Mouse (Mus musculus): ENCODE results near the gene Sar1b. TPM values are rescaled to one million over a fixed set of nuclear protein-coding genes. Genes with fewer than 3 reads are reported as not detected.
A peak's percentile ranks its signal among the peaks of the same experiment; 100 is the strongest.
"Not testable (repeated sequence)": the region's sequence is repeated elsewhere in the genome, so short reads cannot be mapped to it uniquely, and the experiment has no call there.

Gene Sar1b
- polyA plus RNA-seq, 1 experiment, result 9.3 TPM

DNA sequence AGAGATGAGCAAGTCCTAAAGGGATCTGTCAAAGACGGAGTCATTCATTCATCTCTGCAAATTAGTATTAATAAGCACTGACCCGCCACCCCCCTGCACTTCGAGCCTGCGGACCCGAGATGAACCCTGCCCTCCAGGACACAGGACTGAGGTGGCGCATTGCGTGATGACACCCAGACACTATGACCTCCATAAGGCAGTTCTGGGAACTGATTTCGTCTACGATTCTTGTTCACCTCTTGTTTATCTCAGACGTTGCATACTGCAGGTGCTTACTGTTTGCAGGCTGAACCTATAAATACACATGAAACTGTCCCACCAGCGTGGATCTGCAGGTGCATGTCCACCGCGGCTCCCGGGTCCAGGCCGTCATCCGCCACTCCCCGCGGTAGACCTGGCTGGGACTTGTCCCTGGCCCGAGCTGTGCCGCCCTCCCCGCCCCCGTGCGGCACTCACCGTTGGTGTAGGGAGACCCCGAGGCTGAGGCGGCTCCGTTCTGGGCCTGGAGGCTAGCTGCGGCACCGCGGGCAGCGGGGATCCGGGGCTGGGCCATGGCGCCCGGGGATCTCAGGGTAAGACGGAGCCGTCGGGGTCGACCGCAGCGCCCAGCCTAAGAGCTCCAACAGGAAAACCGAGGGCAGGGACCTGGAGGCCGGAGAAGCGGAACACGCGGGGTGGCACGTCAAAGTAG is 7.7 kb upstream of the Sar1b start:
- H3K27ac ChIP-seq (ENCODE audit: control insufficient read depth, insufficient read depth, low read depth, low read length, poor library complexity), result peak overlapping the region; percentile 83

DNA sequence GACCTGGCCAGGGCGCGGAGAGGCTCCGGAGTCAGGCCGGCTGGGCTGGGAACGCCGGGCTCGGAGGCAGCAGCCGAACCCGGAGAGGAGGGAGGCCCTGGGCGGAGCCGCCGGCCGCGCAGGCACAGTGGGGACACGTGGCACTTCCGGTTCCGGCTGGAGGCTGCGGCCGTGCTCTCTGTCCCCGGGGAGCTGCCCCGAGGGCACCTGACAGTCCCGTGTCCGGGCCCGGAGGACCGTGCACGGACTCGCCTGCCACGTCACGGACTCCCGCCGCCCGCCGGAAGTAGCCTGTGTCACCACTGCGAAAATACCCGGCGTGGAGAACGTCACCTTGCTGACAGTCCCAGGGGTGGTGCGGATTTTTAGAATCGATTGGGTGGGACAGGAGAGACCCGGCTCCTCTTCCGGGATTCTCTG is 7.1 kb upstream of the Sar1b start:
- no peaks in the 10 kb centered on the region; the same call in 1 of the 2 replicates for H3K4me1 ChIP-seq (ENCODE audit: control insufficient read depth, insufficient read depth, low read length)
- H3K4me3 ChIP-seq (replicated peaks; ENCODE audit: control insufficient read depth, low read depth, low read length), result peak overlapping the region; percentile 98
- under 1% methylated on average over 41 of the region's 41 CpGs for WGBS
- TF ChIP-seq POLR2A (IDR thresholded peaks at IDR 0.05; ENCODE audit: borderline replicate concordance, control insufficient read depth, low read depth, low read length) (peak; percentile 88; the same call in 1 of the 2 replicates), CTCF (IDR thresholded peaks at IDR 0.05; ENCODE audit: control insufficient read depth, insufficient read depth, low read length) (no peak)
- H3K27ac ChIP-seq (ENCODE audit: control insufficient read depth, insufficient read depth, low read depth, low read length, poor library complexity), result peak overlapping the region; percentile 83

More for the DNA sequence above, 7.7 kb upstream of the Sar1b start:
- Histone ChIP-seq H3K4me3 (replicated peaks; ENCODE audit: control insufficient read depth, low read depth, low read length) (peak overlapping the region; percentile 98), H3K4me1 (ENCODE audit: control insufficient read depth, insufficient read depth, low read length) (no peaks in the 10 kb centered on the region; the same call in 1 of the 2 replicates)
- TF ChIP-seq POLR2A (IDR thresholded peaks at IDR 0.05; ENCODE audit: borderline replicate concordance, control insufficient read depth, low read depth, low read length) (no peak), CTCF (IDR thresholded peaks at IDR 0.05; ENCODE audit: control insufficient read depth, insufficient read depth, low read length) (no peak)
- 2% methylated on average over 46 of the region's 46 CpGs for WGBS

DNA sequence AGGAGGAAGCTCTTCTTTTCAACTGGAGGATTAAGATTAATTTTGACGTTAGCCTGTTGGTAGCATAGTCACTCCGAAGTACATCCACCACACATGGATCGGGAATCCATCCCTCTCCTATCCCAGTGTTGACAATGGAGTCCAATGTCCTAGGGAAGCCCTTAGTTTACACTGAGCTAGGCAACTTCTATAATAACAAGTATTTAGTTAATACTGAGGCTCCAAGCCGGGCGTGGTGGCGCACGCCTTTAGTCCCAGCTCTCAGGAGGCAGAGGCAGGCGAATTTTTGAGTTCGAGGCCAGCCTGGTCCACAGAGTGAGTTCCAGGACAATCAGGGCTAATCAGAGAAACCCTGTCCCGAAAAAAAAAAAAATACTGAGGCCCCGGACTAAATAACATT is 6.5 kb upstream of the Sar1b start:
- WGBS, result 75% methylated on average over 11 of the region's 11 CpGs
- Histone ChIP-seq H3K27ac (ENCODE audit: control insufficient read depth, insufficient read depth, low read depth, low read length, poor library complexity) (peak overlapping the region; percentile 83; the same call in 1 of the 2 replicates), H3K4me3 (replicated peaks; ENCODE audit: control insufficient read depth, low read depth, low read length) (peak overlapping the region; percentile 98), H3K4me1 (ENCODE audit: control insufficient read depth, insufficient read depth, low read length) (no peaks in the 10 kb centered on the region; the same call in 1 of the 2 replicates)
- TF ChIP-seq POLR2A (IDR thresholded peaks at IDR 0.05; ENCODE audit: borderline replicate concordance, control insufficient read depth, low read depth, low read length), result no peak
- no peak for TF ChIP-seq CTCF (IDR thresholded peaks at IDR 0.05; ENCODE audit: control insufficient read depth, insufficient read depth, low read length)

DNA sequence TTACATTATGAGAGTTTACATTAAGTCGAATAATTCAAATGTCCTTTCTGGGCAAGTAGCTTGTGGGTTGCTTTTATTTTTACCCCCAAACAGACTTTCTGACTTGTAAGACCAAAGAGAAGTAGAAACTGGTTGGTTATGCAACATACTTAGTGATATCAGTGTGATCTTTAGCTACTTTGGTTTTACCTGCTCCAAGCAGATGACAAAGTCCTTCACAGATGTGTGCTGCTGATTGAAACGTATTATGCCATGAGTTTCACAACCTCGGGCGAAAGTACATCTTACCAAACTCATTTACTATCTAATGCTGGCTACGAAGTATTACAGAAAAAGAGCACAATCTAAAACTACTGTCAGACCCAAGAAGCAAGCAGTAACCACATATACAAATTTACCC is 5.9 kb upstream of the Sar1b start:
- Histone ChIP-seq H3K4me3 (replicated peaks; ENCODE audit: control insufficient read depth, low read depth, low read length) (no peak overlapping the region), H3K4me1 (ENCODE audit: control insufficient read depth, insufficient read depth, low read length) (no peaks in the 10 kb centered on the region; the same call in 1 of the 2 replicates), H3K27ac (ENCODE audit: control insufficient read depth, insufficient read depth, low read depth, low read length, poor library complexity) (no peak overlapping the region)
- WGBS, result 32% methylated on average over 5 of the region's 5 CpGs
- TF ChIP-seq CTCF (IDR thresholded peaks at IDR 0.05; ENCODE audit: control insufficient read depth, insufficient read depth, low read length) (no peak), POLR2A (IDR thresholded peaks at IDR 0.05; ENCODE audit: borderline replicate concordance, control insufficient read depth, low read depth, low read length) (no peak)

DNA sequence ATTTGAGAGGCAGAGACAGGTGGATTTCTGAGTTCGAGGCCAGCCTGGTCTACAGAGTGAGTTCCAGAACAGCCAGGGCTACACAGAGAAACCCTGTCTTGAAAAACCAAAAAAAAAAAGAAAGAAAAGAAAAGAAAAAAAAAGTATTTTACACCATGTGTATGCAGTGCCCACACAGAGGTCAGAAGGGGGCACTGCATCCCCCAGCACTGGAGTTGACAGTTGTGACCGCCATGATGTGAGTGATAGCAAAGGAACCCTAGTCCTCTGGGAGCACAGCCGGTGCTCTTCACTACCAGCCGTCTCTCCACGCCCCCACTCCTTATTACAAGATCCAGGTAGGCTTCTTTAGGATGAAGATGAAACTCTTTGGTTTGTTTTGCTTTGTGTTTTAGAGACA is 5.3 kb upstream of the Sar1b start:
- WGBS, result 88% methylated on average over 5 of the region's 5 CpGs
- H3K27ac ChIP-seq (ENCODE audit: control insufficient read depth, insufficient read depth, low read depth, low read length, poor library complexity); H3K4me3 ChIP-seq (replicated peaks; ENCODE audit: control insufficient read depth, low read depth, low read length); H3K4me1 ChIP-seq (ENCODE audit: control insufficient read depth, insufficient read depth, low read length): not testable (repeated sequence)

DNA sequence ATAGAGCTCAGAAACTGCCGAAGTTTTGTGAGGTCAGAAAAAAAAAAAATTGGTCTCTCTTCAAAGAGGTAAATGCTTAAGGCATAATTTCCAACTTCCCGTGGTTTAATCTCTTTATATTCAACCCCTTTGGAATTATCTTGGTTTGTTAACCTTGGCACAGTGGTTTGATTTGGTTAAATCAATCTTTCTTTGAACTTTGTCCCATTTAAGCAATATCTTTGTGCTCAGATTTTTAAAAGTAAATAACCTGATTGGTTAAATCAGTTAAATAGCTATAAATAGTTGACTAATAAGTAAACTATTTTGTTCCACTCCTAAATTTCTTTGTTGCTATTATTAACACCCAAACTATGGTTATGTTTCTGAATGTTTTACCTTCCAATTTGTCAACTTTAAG is 4.2 kb upstream of the Sar1b start:
- Histone ChIP-seq H3K4me3 (replicated peaks; ENCODE audit: control insufficient read depth, low read depth, low read length) (no peak overlapping the region), H3K4me1 (ENCODE audit: control insufficient read depth, insufficient read depth, low read length) (no peaks in the 10 kb centered on the region; the same call in 1 of the 2 replicates), H3K27ac (ENCODE audit: control insufficient read depth, insufficient read depth, low read depth, low read length, poor library complexity) (no peak overlapping the region)
- TF ChIP-seq CTCF (IDR thresholded peaks at IDR 0.05; ENCODE audit: control insufficient read depth, insufficient read depth, low read length) (no peak), POLR2A (IDR thresholded peaks at IDR 0.05; ENCODE audit: borderline replicate concordance, control insufficient read depth, low read depth, low read length) (no peak)
- 81% methylated on average over 2 of the region's 2 CpGs for WGBS

DNA sequence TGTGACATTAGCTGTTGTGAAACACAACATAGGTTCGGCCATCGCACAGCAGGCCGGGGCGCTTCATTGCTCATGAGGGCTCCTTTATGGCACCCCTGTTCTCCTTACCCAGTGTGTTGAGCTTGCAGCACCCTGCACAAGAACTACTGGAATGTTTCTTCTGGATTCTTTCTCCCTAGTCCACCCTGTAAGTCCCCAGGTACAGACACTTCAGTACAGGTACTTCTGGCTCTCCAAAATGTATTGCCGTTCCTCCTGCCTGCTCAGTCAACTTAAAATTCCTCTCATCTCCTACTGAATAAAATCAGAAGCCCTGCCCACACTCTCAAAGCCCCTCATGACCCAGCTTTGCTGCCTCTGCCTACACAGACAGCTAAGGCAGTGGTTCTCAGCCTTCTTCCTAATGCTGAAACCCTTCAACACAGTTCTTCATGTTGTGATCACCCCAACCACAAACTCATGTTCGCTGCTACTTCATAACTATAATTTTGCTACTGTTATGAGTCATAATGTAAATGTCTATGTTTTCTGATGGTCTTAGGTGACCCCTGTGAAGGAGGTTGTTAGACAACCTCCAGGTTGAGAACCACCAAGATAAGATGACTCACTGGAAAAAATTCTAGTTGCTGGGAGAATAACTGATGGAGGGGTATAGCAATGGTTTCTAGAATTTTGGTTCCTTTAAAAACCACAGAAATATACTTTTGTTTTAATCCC is 3.4 kb upstream of the Sar1b start:
- TF ChIP-seq CTCF (IDR thresholded peaks at IDR 0.05; ENCODE audit: control insufficient read depth, insufficient read depth, low read length), result no peak
- TF ChIP-seq POLR2A (IDR thresholded peaks at IDR 0.05; ENCODE audit: borderline replicate concordance, control insufficient read depth, low read depth, low read length), result no peak
- H3K27ac ChIP-seq (ENCODE audit: control insufficient read depth, insufficient read depth, low read depth, low read length, poor library complexity), result no peak overlapping the region
- WGBS, result 78% methylated on average over 6 of the region's 6 CpGs

DNA sequence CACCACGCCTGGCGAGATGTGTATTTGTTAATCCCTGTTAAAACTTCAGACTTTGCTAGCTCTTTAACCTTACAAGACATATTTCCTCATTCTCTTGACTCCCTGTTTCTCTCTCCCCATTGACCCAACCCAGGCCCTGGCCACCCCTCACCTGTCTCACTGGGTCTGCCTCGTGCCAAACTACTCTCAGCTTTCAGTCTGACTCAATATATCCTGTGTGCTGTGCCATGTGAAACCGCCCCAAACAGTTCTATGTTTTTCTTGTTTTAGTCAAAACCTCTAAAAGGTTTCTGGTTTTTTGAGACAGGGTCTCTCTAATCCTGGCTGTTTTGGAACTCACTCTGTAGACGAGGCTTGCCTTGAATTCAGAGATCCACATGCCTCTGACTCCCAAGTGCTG is 2.2 kb upstream of the Sar1b start:
- H3K4me1 ChIP-seq (ENCODE audit: control insufficient read depth, insufficient read depth, low read length), result no peaks in the 10 kb centered on the region; the same call in 1 of the 2 replicates
- no peak overlapping the region for H3K4me3 ChIP-seq (replicated peaks; ENCODE audit: control insufficient read depth, low read depth, low read length)
- no peak for TF ChIP-seq CTCF (IDR thresholded peaks at IDR 0.05; ENCODE audit: control insufficient read depth, insufficient read depth, low read length)
- no peak for TF ChIP-seq POLR2A (IDR thresholded peaks at IDR 0.05; ENCODE audit: borderline replicate concordance, control insufficient read depth, low read depth, low read length)
- no peak overlapping the region for H3K27ac ChIP-seq (ENCODE audit: control insufficient read depth, insufficient read depth, low read depth, low read length, poor library complexity)
- 66% methylated on average over 5 of the region's 5 CpGs for WGBS

More for the DNA sequence above, 3.4 kb upstream of the Sar1b start:
- Histone ChIP-seq H3K4me1 (ENCODE audit: control insufficient read depth, insufficient read depth, low read length) (no peaks in the 10 kb centered on the region; the same call in 1 of the 2 replicates), H3K4me3 (replicated peaks; ENCODE audit: control insufficient read depth, low read depth, low read length) (no peak overlapping the region)

Data from bone marrow, adult 2 months (tissue).